Mouse (Mus musculus) B cell, adult 67 days (primary cell): ENCODE data around the gene Dst. TPM values are rescaled to one million over a fixed set of nuclear protein-coding genes. Genes with fewer than 3 reads are reported as not detected.

Source experiments
- total RNA-seq, 2 experiments: library from RNA; stranded (reverse); gene quantifications; 4 replicates each; pipeline ENCODE4 v1.2.4; 2023

The Dst gene
- total RNA-seq, result 1 to 10 TPM; 2.8 to 3.5 TPM

DNA sequence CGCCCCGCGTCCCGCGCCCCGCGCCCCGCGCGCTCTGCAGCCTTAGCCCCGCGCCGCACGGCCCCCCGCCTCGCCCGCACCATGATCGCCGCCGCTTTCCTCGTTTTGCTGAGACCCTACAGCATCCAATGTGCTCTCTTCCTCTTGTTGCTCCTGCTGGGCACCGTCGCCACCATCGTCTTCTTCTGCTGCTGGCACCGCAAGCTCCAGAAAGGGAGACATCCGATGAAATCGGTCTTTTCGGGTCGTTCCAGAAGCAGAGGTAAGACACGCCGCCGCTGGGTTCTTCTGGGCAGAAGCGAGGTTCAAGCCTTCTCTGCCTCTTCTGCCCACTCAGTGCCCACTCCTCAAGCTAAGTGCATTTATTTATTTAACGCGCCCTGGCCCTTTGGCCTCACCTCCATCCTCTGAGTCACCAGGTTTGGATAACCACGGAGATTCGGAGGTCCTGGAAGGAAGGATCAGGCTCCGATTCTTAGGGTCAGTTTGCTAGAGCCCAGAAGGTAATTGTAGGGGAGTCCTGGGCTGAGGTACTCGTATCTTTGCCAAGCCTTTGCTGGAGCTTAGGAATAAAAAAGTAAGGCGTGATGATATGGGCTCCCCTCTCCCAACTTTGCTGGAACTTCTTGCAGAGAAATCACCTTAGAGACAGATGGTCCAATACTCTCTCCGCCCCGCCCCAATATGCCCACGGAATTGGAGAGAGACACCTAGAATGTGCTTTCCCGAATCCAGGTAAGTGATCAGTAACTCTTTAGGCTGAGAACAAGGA is at the start of gene Dst:
Gene Dst (plus strand): TSS at position 35 of the 772 bp plus-strand sequence.

DNA sequence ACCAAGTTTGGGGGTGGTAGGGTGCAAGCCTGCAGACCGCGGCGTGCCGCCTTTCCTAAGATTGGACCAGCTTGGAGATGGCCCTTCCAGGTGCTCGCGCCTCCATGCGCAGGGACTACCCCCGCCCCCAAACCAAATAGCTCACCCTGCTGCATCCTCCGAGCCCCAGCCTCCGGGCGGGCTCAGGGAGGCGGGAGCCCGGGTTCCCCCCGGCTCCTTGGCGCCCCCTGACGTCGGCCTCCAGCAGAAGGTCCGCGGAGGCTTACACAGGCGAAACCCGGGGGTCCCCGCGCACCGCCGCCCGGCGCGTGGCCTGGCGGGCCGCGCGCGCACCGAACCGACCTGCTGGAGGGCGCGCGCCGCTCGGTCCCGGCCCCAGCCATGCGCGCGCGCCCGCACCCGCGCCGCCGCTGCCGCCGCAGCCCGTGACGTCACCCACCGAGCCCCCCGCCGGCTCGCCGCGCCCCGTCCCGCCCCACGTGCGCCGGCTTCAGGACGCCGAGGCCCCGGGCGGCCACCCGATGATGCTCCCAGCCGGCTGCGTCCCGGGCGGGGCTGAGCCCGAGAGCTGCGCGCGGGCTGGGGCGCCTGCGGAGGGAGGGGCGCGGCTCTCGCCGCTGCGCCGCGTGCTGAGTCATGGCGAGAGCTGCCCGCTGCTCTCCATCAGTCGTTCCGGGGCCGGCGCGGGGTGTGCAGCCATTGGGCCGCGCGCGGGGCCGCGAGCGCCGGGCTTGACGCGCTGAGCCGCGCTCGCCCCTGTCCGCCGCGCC is 419 bp upstream of the Dst start, which contains the start of gene Bend6:
Gene Bend6 (minus strand): TSS at position 396 of the 770 bp plus-strand sequence.

Other genes with a start within 250 kb of the Dst start
- 10 to 100 TPM; 13.5 to 14.7 TPM for gene Prim2, start 238.4 kb upstream of the Dst start, total RNA-seq
- 1 to 10 TPM; 5.5 to 7.4 TPM for gene Rab23, start 188.3 kb upstream of the Dst start, total RNA-seq
- gene Bag2, start 150.4 kb upstream of the Dst start, total RNA-seq, result 1 to 10 TPM; 2.0 to 3.0 TPM
- 10 to 100 TPM; 39.3 to 45.1 TPM for gene Zfp451, start 93.6 kb upstream of the Dst start, total RNA-seq
- gene Bend6, start 409 bp upstream of the Dst start, total RNA-seq, result 1 to 10 TPM; 1.4 to 3.2 TPM